Comparison of ENCODE assay signal across 8 mouse cellular contexts in genomic region chr7:62376510-62377304, GRCm38 (mm10). TPM values are rescaled to one million over a fixed set of nuclear protein-coding genes. Genes with fewer than 3 reads are reported as not detected.
DNase-seq lines count a peak whose midpoint lies in the region; ATAC-seq and TF ChIP-seq lines count a peak whose summit lies in the region.
"Had no signal": no experiment of that assay in that cellular context is flagged by ENCODE, and none has a peak within 500 bp of the region (broad histone marks: within the 10 kb centered on the region; RNA-seq: fewer than 3 reads in every experiment).

Gene Magel2, plus strand, starts transcription at chr7:62377010.

- H3K4me1 ChIP-seq in stomach, postnatal 0 days (replicated peaks; ENCODE audit: control insufficient read depth, insufficient read depth): no peaks in the 10 kb centered on the region

- no peak within 1 kb of the TSS for H3K27ac ChIP-seq in stomach, postnatal 0 days (replicated peaks)

- peak; percentile 72 for ATAC-seq in stomach, postnatal 0 days (ENCODE audit: low FRiP score, low TSS enrichment)

- no peaks in the 10 kb centered on the region for H3K27me3 ChIP-seq in stomach, postnatal 0 days (ENCODE audit: control insufficient read depth, insufficient read depth, low read length)

- peak within 1 kb of the TSS; percentile 53 for H3K4me2 ChIP-seq in stomach, postnatal 0 days (replicated peaks; ENCODE audit: low read depth)

- WGBS in stomach, postnatal 0 days: 19% methylated on average over 31 of the region's 31 CpGs

- no peaks in the 10 kb centered on the region for H3K36me3 ChIP-seq in stomach, postnatal 0 days (ENCODE audit: control insufficient read depth, insufficient read depth, low read length)

- TF ChIP-seq EP300 in stomach, postnatal 0 days (optimal IDR thresholded peaks at IDR 0.05): no peak

- no peaks in the 10 kb centered on the region for H3K9me3 ChIP-seq in stomach, postnatal 0 days (ENCODE audit: control insufficient read depth, low read length)

- intact Hi-C loops in left cerebral cortex, postnatal 25 days (cut with DNase I): no loop called here

- no peak for TF ChIP-seq CTCF in stomach, postnatal 0 days (IDR thresholded peaks at IDR 0.05; ENCODE audit: low read depth)

- peak within 1 kb of the TSS; percentile 35 for H3K4me3 ChIP-seq in stomach, postnatal 0 days (ENCODE audit: low read depth, low read length)

- peak; percentile 33 to 39 for DNase-seq in left cerebral cortex, postnatal 25 days (ENCODE audit: low spot score in 2 of 2)
- no peak for DNase-seq in left cerebral cortex, adult 18-20 months (ENCODE audit: low spot score in 2 of 2)
- peak; percentile 76 for DNase-seq in embryo, embryonic 10 days (ENCODE audit: low spot score)
- DNase-seq in gastrocnemius, postnatal 4 days (ENCODE audit: low spot score in 2 of 2): peak in 1 of 2 experiments; percentile 42
- peak; percentile 78 for DNase-seq in mesoderm, embryonic 11.5 days (ENCODE audit: low read depth, low spot score)
- DNase-seq in stomach, postnatal 0 days (ENCODE audit: low spot score): peak; percentile 22
- no peak for DNase-seq in thymus, postnatal 25 days

- H3K9ac ChIP-seq in stomach, postnatal 0 days (ENCODE audit: low read length): peak within 1 kb of the TSS; percentile 35; the same call in 1 of the 2 replicates

RNA-seq across cellular contexts. Expression of gene Magel2, which starts in this region (rescaled TPM):
- total RNA-seq in left cerebral cortex, postnatal 25 days (2021): 1 to 10 TPM; 1.6 to 3.1 TPM
- 1 to 10 TPM; 1.3 to 1.5 TPM for total RNA-seq in left cerebral cortex, adult 18-20 months (2021)
- total RNA-seq in gastrocnemius, postnatal 4 days (2021): 10 to 100 TPM; 10.6 to 14.3 TPM
- 0.18 and 0.19 TPM in 2 replicates for polyA plus RNA-seq in stomach, postnatal 0 days (2015; fragmentation: Nextera tagmentation; extraction: Ambion mirVana)
- total RNA-seq: common myeloid progenitor, adult 5-6 weeks had no signal

Comparison
In these comparisons a context has a peak if more than half of its experiments do, and no peak if none do; other contexts are left out.
1. DNase-seq: peak in left cerebral cortex, postnatal 25 days (2 of 2), embryo, embryonic 10 days (single experiment) and mesoderm, embryonic 11.5 days (single experiment); none in left cerebral cortex, adult 18-20 months (0 of 2) and thymus, postnatal 25 days (single experiment).
2. Peak in DNase-seq, ATAC-seq, H3K4me3 ChIP-seq, H3K9ac ChIP-seq and H3K4me2 ChIP-seq in stomach, postnatal 0 days; RNA of the gene not detected or under 1 TPM.